Mouse (Mus musculus) left cerebral cortex, adult 8-10 months (tissue): ENCODE measurements around the gene Defb36. TPM values are rescaled to one million over a fixed set of nuclear protein-coding genes. Genes with fewer than 3 reads are reported as not detected.

Experiments
- DNase-seq, 2 experiments: peaks; one replicate each; pipeline ENCODE4 v3.0.0; 2022; ENCODE audit warnings: low spot score in 2 of 2
- total RNA-seq, 4 experiments: library from RNA; stranded (reverse); gene quantifications; 2 replicates each; pipeline ENCODE4 v1.2.4; 2022

The Defb36 gene
- total RNA-seq, 4 experiments from 2014 or later, result not detected

- DNase-seq, result no peak
These were observed 18.0 kb downstream of the Defb36 start for GRCm38 (mm10) chr2:152622151-152622550.

DNA sequence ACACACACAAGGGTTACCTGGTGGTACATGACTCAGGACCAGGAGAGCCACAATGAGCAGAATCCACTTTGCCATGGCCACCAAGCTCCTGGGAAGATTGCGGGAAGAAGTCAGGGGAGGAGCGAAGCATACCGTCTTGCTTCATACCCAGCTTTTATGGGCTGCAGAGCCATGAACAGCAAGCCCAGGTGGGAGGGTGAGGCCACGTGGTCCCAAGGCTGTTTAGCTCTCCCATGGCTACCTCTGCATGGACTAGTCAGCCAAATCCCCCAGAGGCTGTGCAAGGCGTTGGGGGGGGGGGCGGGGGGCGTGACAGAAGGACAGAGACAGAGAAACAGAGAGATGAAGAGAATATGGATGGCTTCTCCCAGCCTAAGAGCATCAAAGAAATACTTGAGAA, 18.8 kb downstream of the Defb36 start, which contains the start of gene Defb25:
Gene Defb25 (minus strand): TSS at position 101 of the 400 bp plus-strand sequence.
- DNase-seq, result no peak

DNA sequence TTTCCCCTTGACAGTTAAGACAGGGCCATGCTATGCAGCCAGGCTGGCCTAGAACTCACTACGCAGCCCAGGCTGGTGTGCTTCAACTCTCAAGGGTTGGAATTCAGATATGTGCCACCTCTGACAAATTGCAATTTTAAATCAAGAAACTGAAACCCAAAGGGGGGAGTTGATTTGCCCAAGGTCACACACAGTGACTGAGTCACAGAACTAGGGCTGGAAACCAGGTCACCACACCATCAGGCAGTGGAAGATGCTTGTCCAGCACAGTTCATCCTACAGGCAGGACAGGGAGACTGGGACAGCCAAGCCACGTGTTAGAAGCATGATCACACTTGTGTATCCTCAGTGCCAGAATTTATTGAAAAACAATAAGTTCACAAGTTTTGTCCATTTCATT, 20.4 kb downstream of the Defb36 start:
- no peak for DNase-seq

- DNase-seq, result no peak
These were observed 21.1 kb downstream of the Defb36 start for GRCm38 (mm10) chr2:152625256-152625655.

DNA sequence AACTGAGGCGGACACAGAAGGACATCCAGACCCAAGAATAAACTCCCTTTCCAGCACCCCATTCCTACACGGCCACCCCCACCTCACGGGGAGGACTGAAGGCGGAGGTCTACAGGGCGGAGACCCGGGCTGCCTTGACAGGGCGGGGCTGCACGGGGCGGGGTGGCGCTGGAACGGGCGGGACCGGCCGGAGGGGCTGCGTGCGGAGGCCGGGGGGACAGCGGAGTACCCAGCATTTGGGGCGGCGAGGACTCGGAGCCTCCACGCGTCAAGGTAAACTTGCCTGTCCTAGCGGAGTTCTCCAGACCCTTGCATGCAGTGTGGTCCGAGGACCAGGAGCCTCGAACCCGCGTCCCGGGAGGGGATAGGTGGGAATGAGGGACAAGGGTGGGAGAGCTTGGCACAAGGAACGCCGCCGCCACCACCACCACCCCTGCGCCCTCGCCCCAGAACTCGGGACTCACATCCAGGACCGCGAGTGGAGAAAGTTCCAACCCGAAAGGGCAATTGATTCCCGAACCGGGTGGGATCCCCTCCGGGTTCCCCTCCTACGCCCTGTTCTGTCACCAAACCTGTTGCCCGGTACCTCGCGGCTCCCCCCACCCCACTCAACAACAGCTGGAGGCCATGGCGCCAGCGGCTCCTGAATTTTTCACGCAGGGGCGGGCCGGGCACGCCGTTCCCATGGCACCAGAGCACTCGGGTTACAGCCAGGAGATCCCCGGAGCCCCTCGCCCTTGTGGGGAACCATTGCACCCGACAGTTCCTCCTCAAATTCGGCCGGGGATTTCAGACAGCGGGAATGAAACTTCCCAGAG, 22.9 kb downstream of the Defb36 start, which contains the start of gene Rem1:
Gene Rem1 (plus strand): TSS at position 178 of the 818 bp plus-strand sequence.
- DNase-seq, result no peak

DNA sequence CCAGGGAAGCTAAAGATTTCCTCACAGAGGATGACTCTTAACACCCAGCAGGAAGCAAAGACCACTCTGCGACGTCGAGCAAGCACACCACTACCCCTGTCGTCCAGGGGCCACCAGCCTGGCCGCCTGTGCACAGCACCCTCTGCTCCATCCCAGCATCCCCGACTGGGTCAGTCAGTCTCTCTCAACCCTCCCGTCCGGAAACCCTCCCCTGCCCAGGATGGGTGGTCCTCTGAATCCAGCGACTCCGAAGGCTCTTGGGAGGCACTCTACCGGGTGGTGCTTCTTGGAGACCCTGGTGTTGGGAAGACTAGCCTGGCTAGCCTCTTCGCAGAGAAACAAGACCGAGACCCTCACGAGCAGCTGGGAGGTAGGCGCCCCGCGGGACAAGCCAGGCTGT, 23.9 kb downstream of the Defb36 start:
- DNase-seq, result no peak

- DNase-seq, result no peak
These were observed 25.1 kb downstream of the Defb36 start for GRCm38 (mm10) chr2:152629239-152629638.

- DNase-seq, result no peak
These were observed 25.8 kb downstream of the Defb36 start for GRCm38 (mm10) chr2:152629904-152630303.

- no peak for DNase-seq
These were observed 29.2 kb downstream of the Defb36 start for GRCm38 (mm10) chr2:152633334-152633733.

DNA sequence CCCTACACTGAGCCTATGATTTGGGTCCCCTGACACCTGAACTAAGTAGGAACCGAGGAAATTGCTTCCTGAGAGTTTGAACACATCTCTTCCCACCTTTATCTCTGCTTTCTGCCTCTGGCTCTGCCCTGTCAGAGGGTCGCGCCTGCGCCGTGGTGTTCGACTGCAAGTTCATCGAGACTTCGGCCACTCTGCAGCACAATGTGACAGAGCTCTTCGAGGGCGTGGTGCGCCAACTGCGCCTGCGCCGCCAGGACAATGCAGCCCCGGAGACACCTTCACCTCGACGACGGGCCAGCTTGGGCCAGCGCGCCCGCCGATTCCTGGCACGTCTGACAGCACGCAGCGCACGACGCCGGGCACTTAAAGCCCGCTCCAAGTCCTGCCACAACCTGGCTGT, 30.2 kb downstream of the Defb36 start:
- no peak for DNase-seq

GRCm38 (mm10) chr2:152636246-152637005, 32.3 kb downstream of the Defb36 start:
- no peak for DNase-seq

DNA sequence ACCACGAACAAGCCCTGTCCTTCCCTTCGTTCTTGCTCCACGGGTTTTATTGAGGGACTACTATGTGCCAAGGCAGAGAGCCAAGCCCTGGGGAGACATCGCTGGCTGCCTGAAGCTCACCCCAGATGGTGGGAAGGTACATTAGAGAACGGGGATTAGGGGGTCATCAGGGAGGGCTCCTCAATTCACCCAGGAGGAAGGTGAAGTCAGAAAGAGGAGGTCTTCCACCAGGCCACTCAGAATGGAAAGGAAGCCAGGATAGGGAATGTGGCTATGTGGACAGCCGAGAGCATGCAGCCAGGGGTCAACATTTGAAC, 32.8 kb downstream of the Defb36 start:
- no peak for DNase-seq

DNA sequence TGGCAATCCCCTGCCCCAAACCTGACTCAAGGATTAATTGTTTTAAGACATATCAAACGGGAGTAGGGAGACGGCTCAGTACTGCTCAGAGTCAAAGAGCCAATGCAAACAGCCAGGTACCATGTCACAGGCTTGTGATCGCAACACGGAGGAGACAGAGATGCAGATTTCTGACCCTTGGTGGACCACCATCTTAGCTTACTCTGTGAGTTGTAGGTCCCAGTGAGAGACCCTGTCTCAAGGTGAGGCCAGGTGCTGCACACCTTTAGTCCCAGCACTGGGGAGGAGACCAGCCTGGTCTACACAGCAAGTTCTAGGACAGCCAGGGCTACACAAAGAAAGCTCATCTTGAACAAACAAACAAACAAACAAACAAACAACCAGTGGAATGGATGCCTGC, 33.3 kb downstream of the Defb36 start:
- no peak for DNase-seq

GRCm38 (mm10) chr2:152638865-152639264, 34.7 kb downstream of the Defb36 start:
- no peak for DNase-seq

GRCm38 (mm10) chr2:152639406-152640113, 35.4 kb downstream of the Defb36 start:
- no peak for DNase-seq

- DNase-seq, result no peak
These were observed 48.9 kb downstream of the Defb36 start for GRCm38 (mm10) chr2:152652901-152653620.

- DNase-seq, result peak; percentile 56 to 90
These were observed 50.0 kb downstream of the Defb36 start for GRCm38 (mm10) chr2:152653874-152654715.

DNA sequence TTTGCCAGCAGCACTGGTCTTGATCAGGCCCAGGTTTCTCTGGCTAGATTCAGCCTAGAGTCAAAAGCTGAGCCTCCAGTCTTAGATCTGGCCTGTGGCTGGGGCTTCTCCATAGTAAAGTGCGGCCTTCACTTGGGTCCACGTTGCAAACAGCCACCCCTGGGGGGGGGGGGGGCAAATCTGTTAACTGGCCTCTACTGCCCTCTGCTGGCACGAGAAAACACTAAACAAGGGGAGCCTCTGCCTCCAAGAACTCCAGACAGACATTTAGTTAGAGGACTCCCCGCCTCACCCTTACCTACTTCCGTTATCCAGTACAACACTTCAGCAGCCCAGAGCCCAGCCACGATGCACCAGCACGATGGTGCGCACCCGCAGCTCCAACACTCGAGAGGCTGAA, 53.3 kb downstream of the Defb36 start:
- no peak for DNase-seq

GRCm38 (mm10) chr2:152661163-152661562, 57.0 kb downstream of the Defb36 start:
- DNase-seq, result no peak
